Mouse (Mus musculus) megakaryocyte progenitor cell, adult 5-6 weeks (primary cell): ENCODE data around the gene Nubpl. TPM values are rescaled to one million over a fixed set of nuclear protein-coding genes. Genes with fewer than 3 reads are reported as not detected.
A peak's percentile ranks its signal among the peaks of the same experiment; 100 is the strongest.

Experiments
- ATAC-seq: replicated peaks from 2 replicates; pipeline ENCODE4 v1.8.0; 2016; ENCODE audit warnings: mild to moderate bottlenecking, moderate TSS enrichment, inconsistent platforms; ENCODE audit not compliant: poor library complexity
- total RNA-seq, 2 experiments: library from RNA; stranded (forward) in 1 of 2; stranded (reverse) in 1 of 2; fragments of 157-497, 149-512 nt in 1 of 2; fragments of 200-1000 nt in 1 of 2; gene quantifications; 2 replicates each; pipeline versions ENCODE4 v1.2.3 to v1.2.4; 2015 to 2017

The Nubpl gene
- total RNA-seq (2015), result 8.6 and 10.3 TPM in 2 replicates
- 2.8 and 4.2 TPM in 2 replicates for total RNA-seq (2017)

- ATAC-seq, result peak; percentile 100
These were observed at the start of gene Nubpl for GRCm38 (mm10) chr12:52097650-52098070. Gene Nubpl (plus strand): TSS chr12:52097737.

GRCm38 (mm10) chr12:52049324-52049723, 48.2 kb upstream of the Nubpl start:
- ATAC-seq, result peak; percentile 97

- 0 out of 2 replicates have a peak, but pooled peaks have one; percentile 26 for ATAC-seq
These were observed 18.2 kb upstream of the Nubpl start for GRCm38 (mm10) chr12:52079296-52079695.

GRCm38 (mm10) chr12:52097049-52097649, 388 bp upstream of the Nubpl start:
- no peak for ATAC-seq

GRCm38 (mm10) chr12:52120276-52120675, 22.7 kb downstream of the Nubpl start:
- ATAC-seq, result peak; percentile 85

GRCm38 (mm10) chr12:52126407-52126806, 28.9 kb downstream of the Nubpl start:
- ATAC-seq, result no peak

- ATAC-seq, result no peak
These were observed 31.5 kb downstream of the Nubpl start for GRCm38 (mm10) chr12:52129072-52129471.

GRCm38 (mm10) chr12:52132256-52132655, 34.7 kb downstream of the Nubpl start:
- no peak for ATAC-seq

- ATAC-seq, result no peak
These were observed 40.8 kb downstream of the Nubpl start for GRCm38 (mm10) chr12:52138296-52138695.

GRCm38 (mm10) chr12:52146639-52147038, 49.1 kb downstream of the Nubpl start:
- ATAC-seq, result peak; percentile 69

GRCm38 (mm10) chr12:52149448-52149847, 51.9 kb downstream of the Nubpl start:
- ATAC-seq, result peak; percentile 50; the same call in 1 of the 2 replicates

- 0 out of 2 replicates have a peak, but pooled peaks have one; percentile 39 for ATAC-seq
These were observed 54.5 kb downstream of the Nubpl start for GRCm38 (mm10) chr12:52152071-52152470.

GRCm38 (mm10) chr12:52154906-52155305, 57.4 kb downstream of the Nubpl start:
- ATAC-seq, result no peak

GRCm38 (mm10) chr12:52164414-52164813, 66.9 kb downstream of the Nubpl start:
- ATAC-seq, result no peak

- no peak for ATAC-seq
These were observed 88.8 kb downstream of the Nubpl start for GRCm38 (mm10) chr12:52186205-52186793.

- ATAC-seq, result no peak
These were observed 89.5 kb downstream of the Nubpl start for GRCm38 (mm10) chr12:52186963-52187590.

- ATAC-seq, result peak; percentile 75
These were observed 100.9 kb downstream of the Nubpl start for GRCm38 (mm10) chr12:52198471-52198870.

GRCm38 (mm10) chr12:52209121-52209610, 111.6 kb downstream of the Nubpl start:
- no peak for ATAC-seq

- no peak for ATAC-seq
These were observed 113.6 kb downstream of the Nubpl start for GRCm38 (mm10) chr12:52211144-52211543.

- no peak for ATAC-seq
These were observed 117.3 kb downstream of the Nubpl start for GRCm38 (mm10) chr12:52214837-52215236.

- no peak for ATAC-seq
These were observed 127.4 kb downstream of the Nubpl start for GRCm38 (mm10) chr12:52224954-52225353.

GRCm38 (mm10) chr12:52228746-52229145, 131.2 kb downstream of the Nubpl start:
- ATAC-seq, result no peak
